Mouse (Mus musculus): ENCODE data around the gene Xdh. TPM values are rescaled to one million over a fixed set of nuclear protein-coding genes. Genes with fewer than 3 reads are reported as not detected.

The Xdh gene
- 14.8 TPM for total RNA-seq (2023)

GRCm38 (mm10) chr17:73950062-73950735, at the start of gene Xdh:
Xdh (minus strand) TSS chr17:73950196.

Other genes with a start within 250 kb of the Xdh start
- not detected for gene Galnt14, start 239.7 kb downstream of the Xdh start, total RNA-seq (2023)
- gene Ehd3, start 146.1 kb downstream of the Xdh start, total RNA-seq (2023) = 135 TPM
- not detected for gene Srd5a2, start 97.7 kb upstream of the Xdh start, total RNA-seq (2023)